Mouse (Mus musculus): ENCODE measurements at regions not wholly inside any gene's neighbourhood (a gene's known extent, or its start where the extent isn't known, plus 50 kb on each side); places are given as distances from the start of the nearest gene placed in this dataset.

DNA sequence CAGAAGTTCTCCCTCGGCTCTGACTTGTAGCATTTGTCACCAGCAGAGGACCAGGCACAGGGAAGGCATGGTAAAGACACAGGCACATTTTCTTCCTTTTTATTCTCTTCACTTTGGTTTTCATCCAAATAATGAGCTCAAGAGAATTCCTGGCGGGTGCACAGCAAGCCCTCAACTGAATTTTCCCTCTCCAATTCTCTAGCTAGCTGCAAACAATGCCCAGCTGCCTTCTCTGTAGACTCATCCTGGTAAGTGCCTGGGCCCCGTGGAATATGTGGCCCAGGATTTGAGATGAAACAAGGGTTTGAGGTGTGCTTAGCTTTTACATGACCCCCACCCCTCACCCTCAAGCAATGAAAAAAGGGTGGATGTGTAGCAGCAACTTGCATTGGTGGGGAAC is 90.4 kb downstream of the Otol1 start:
- no peak for DNase-seq

DNA sequence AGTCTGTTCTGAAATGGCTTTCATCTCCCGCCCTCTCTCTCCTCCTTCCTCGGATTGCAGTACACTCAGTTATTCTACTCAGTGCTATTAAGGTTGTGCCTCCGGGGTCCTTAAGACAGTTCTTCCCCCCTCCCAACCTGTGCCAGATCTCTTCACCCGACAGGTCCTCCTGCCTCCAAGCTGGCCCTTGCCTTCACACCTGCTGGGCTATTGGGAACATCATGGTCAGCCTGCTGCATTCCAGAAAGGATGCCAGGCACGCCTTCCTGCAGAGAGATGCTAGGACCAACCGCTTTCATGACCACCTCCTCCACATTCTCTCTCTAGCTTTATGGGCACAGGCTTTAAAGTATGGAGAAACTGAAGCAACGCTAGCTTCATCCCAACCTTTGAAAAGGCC is 94.7 kb downstream of the Otol1 start:
- DNase-seq = peak; percentile 11

- DNase-seq = peak; percentile 23
Observed at GRCm38 (mm10) chr3:70102593-70103213, 95.3 kb downstream of the Otol1 start.

- peak; percentile 40 for DNase-seq
Observed at GRCm38 (mm10) chr3:70103983-70104827, 96.8 kb downstream of the Otol1 start.

- DNase-seq = peak; percentile 40
Observed at GRCm38 (mm10) chr3:70104828-70105399, 97.5 kb downstream of the Otol1 start.

DNA sequence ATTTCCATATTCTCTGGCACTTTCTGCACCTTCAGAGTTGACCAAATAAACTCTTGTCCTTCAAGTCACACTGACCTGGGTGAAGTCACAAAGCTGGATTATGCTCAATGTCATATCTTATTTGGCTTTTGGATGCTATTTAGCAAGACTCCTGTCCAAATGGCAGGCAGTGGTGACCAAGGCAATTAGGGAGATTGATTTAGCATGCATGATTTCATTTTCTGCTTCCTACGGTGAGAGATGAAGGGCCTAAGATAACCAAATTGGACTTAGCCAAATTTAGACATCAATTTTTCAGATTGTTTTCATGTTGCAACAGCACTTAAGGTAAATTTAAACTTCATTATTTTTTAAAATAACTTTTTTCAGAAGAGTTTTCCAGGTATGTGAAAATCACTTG is 98.1 kb downstream of the Otol1 start:
- DNase-seq = no peak

DNA sequence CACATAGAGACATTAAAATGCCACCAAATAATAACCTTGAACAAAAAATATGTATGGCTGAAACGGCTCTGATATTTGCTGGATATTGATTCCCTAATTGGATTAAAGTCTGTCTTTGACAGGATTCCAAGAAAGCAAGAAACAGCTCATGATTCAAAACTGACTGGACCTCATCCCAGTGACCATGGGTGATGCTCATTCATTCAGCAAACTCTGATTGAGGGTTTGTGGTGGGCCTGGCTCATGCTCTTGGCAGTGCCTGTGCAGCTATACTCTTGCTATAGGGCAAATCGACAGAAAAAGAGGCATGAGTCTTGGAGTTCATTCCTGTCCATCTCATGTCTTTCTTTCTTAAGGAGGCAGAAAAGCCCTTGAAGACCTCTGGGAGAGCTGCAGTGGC is 98.7 kb downstream of the Otol1 start:
- no peak for DNase-seq

DNA sequence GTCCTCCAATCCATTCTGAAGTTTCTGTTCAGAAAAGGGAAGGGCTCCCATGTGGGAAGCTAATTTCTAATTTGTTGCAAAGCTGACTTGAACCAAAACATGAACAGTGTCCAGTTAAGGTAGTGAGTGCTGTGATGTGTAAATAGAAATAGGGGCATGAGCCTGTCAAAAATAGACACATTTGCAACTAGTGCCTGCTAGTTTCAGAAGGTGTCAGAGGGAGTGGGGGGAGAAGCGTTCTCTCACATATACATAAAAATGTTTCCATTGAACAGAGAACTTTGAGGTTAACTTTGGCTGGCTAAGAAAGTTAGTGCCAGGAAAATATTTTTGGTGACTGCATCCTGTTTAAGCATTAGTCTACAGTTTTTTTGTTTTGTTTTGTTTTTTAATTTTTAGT is 118.8 kb downstream of the Otol1 start:
- DNase-seq = no peak

DNA sequence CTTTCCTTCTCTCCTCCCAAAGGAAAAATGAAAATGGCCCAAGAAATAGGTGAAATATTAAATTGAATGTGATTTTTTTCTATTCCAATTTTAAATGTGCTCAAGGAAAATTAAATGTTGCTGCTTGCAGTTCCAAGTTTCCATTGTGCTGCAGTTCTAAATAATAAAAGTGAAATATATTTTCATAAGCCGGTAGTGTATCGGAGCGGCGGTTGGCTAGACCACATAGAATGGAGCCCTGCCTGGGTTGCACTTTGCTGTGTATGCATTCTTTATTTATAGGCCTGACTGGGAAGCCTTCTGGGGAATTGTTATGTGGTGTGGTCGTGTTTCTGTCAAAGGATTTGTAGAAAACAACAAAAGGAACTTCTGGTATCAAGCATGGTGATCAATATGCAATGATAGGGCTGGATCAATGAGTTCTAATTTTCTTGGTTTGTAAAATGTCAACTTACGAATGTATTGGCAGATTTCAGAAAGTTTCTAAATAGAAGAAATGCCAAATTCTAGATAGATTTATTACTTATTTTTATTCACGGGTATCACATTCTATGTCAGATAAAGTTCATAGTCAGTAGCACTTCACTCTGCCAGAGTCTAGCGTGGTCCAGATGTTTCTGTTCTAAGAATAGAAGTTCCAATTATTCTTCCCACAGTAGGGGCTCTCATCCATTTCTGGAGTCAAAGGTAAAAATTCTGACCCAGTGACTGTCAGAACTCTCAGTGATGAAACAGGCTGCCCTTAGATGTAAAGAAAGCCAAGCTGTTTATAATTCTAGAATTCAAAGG is 123.0 kb downstream of the Otol1 start:
- no peak for DNase-seq

- no peak for DNase-seq
Observed at GRCm38 (mm10) chr3:70134963-70135362, 127.5 kb downstream of the Otol1 start.

DNA sequence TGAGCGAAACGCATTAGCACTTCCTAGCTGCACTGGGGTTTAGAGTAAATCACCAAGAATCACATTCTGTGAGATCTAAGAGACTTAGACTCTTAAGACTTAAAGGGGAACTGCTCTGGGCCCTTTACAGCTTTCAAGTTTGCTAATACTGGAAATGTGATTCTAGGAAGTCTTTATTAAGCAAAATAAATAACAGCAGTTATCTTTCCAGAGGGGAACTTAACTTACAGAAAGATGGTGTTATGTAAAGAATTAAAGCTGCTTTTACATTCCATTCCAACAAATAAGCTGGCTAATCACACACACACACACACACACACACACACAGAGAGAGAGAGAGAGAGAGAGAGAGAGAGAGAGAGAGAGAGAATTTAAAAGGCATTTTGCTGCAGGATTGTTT is 131.1 kb downstream of the Otol1 start:
- no peak for DNase-seq

GRCm38 (mm10) chr3:70138926-70139325 is 131.5 kb downstream of the Otol1 start:
- DNase-seq = no peak

DNA sequence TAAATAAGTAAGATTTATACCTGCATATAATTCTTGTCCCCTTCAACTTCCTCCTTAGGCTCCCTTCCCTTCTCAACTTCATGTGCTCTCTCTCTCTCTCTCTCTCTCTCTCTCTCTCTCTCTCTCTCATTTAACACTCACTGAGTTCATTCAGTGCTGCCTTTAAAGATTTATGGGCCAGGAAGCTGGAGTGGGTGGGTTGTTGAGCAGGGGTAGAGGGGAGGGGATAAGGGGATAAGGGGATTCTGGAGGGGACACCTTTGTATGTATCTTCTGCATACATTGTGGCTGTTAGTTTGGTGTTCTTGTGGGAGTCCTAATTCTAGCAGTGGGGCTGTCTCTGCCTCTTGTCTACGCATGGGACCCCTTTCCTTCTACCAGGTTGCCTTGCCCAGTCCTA is 138.3 kb downstream of the Otol1 start:
- DNase-seq = no peak

GRCm38 (mm10) chr3:70151156-70151555 is 143.7 kb downstream of the Otol1 start:
- no peak for DNase-seq

- DNase-seq = no peak
Observed at GRCm38 (mm10) chr3:70160043-70160442, 152.6 kb downstream of the Otol1 start.

GRCm38 (mm10) chr3:70171667-70172066 is 164.3 kb downstream of the Otol1 start:
- no peak for DNase-seq

DNA sequence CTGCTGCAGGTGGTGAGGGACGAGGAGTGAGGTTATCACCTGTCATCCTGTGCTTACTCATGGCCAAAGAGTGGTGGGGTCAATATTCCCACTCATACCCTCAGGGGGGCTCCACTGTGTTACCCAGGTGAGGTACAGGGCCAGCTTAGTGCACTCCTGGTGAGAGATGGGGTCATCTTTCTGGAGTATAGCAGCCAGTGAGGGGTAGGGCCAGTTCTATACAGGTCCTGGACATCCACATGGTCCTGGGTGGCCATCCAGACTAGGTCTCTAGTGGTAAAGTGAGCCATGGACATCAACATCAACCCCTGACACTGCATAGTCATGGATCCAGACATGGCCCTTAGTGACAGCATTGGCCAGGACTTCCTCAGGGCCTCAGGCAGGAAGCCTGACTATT is 169.0 kb downstream of the Otol1 start:
- DNase-seq = no peak

GRCm38 (mm10) chr3:70181611-70182010 is 174.2 kb downstream of the Otol1 start:
- DNase-seq = no peak

GRCm38 (mm10) chr3:70190741-70191140 is 183.3 kb downstream of the Otol1 start:
- DNase-seq = no peak

- DNase-seq = no peak
Observed at GRCm38 (mm10) chr3:70196671-70197070, 189.3 kb downstream of the Otol1 start.

- DNase-seq = no peak
Observed at GRCm38 (mm10) chr3:70198890-70199289, 191.5 kb downstream of the Otol1 start.

GRCm38 (mm10) chr3:70201334-70201943 is 194.0 kb downstream of the Otol1 start:
- no peak for DNase-seq

DNA sequence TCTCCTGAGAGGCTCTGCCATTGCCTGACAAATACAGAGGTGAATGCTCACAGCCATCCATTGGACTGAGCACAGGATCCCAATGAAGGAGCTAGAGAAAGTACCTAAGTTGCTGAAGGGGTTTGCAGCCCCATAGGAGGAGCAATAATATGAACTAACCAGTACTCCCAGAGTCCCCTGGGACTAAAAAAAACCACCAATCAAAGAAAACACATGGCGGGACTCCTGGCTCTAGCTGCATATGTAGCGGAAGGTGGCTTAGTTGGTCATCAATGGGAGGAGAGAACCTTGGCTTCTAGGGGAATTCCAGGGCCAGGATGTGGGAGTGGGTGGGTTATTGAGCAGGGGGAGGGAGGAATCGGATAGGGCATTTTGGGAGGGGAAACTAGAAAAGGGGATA is 207.8 kb downstream of the Otol1 start:
- no peak for DNase-seq
